Mouse (Mus musculus): ENCODE data around the gene Usp35. TPM values are rescaled to one million over a fixed set of nuclear protein-coding genes. Genes with fewer than 3 reads are reported as not detected.

The Usp35 gene
- polyA plus RNA-seq, 1 experiment from 2014 or later, result 4.4 TPM

- ATAC-seq (replicated peaks), result no peak
- no peaks in the 10 kb centered on the region for H3K4me1 ChIP-seq
- no peak overlapping the region for H3K27ac ChIP-seq (replicated peaks)
- WGBS, result 91% methylated on average over 4 of the region's 4 CpGs
- H3K27me3 ChIP-seq, result no peaks in the 10 kb centered on the region
- no peak overlapping the region for H3K4me2 ChIP-seq (replicated peaks)
- no peak overlapping the region for H3K4me3 ChIP-seq
- no peak overlapping the region for H3K9ac ChIP-seq (replicated peaks)
- H3K9me3 ChIP-seq, result no peaks in the 10 kb centered on the region
- peaks cover 63% of the 10 kb centered on the region for H3K36me3 ChIP-seq
Measured at GRCm38 (mm10) chr7:97309461-97310340, 22.1 kb downstream of the Usp35 start.

- H3K9me3 ChIP-seq, result no peaks in the 10 kb centered on the region
- H3K36me3 ChIP-seq, result peaks cover 76% of the 10 kb centered on the region
- WGBS, result 94% methylated on average over 1 of the region's 1 CpGs
- H3K27ac ChIP-seq (replicated peaks), result no peak overlapping the region
- no peaks in the 10 kb centered on the region for H3K4me1 ChIP-seq
- H3K27me3 ChIP-seq, result no peaks in the 10 kb centered on the region
- H3K4me2 ChIP-seq (replicated peaks), result no peak overlapping the region
- no peak overlapping the region for H3K9ac ChIP-seq (replicated peaks)
- H3K4me3 ChIP-seq, result no peak overlapping the region
- ATAC-seq (replicated peaks), result no peak
Measured at GRCm38 (mm10) chr7:97307546-97307945, 24.3 kb downstream of the Usp35 start.

GRCm38 (mm10) chr7:97306813-97307212, 25.0 kb downstream of the Usp35 start:
- Histone ChIP-seq H3K4me2 (replicated peaks) (no peak overlapping the region), H3K9ac (replicated peaks) (no peak overlapping the region), H3K27me3 (no peaks in the 10 kb centered on the region), H3K36me3 (peaks cover 82% of the 10 kb centered on the region), H3K4me3 (no peak overlapping the region), H3K4me1 (no peaks in the 10 kb centered on the region), H3K27ac (replicated peaks) (no peak overlapping the region), H3K9me3 (no peaks in the 10 kb centered on the region)
- 93% methylated on average over 2 of the region's 2 CpGs for WGBS
- no peak for ATAC-seq (replicated peaks)

GRCm38 (mm10) chr7:97305206-97305605, 26.6 kb downstream of the Usp35 start:
- no peak for ATAC-seq (replicated peaks)
- H3K4me1 ChIP-seq, result no peaks in the 10 kb centered on the region
- 90% methylated on average over 4 of the region's 4 CpGs for WGBS
- peaks cover 73% of the 10 kb centered on the region for H3K36me3 ChIP-seq
- H3K9me3 ChIP-seq, result no peaks in the 10 kb centered on the region
- no peak overlapping the region for H3K27ac ChIP-seq (replicated peaks)
- H3K27me3 ChIP-seq, result no peaks in the 10 kb centered on the region
- H3K4me3 ChIP-seq, result no peak overlapping the region
- H3K4me2 ChIP-seq (replicated peaks), result no peak overlapping the region
- no peak overlapping the region for H3K9ac ChIP-seq (replicated peaks)

GRCm38 (mm10) chr7:97304471-97304870, 27.3 kb downstream of the Usp35 start:
- Histone ChIP-seq H3K27me3 (no peaks in the 10 kb centered on the region), H3K9me3 (no peaks in the 10 kb centered on the region), H3K4me1 (no peaks in the 10 kb centered on the region), H3K9ac (replicated peaks) (no peak overlapping the region), H3K36me3 (peaks cover 70% of the 10 kb centered on the region), H3K4me3 (no peak overlapping the region), H3K4me2 (replicated peaks) (no peak overlapping the region), H3K27ac (replicated peaks) (no peak overlapping the region)
- ATAC-seq (replicated peaks), result no peak

GRCm38 (mm10) chr7:97303614-97304013, 28.2 kb downstream of the Usp35 start:
- ATAC-seq (replicated peaks), result no peak
- WGBS, result 82% methylated on average over 2 of the region's 2 CpGs
- peaks cover 63% of the 10 kb centered on the region for H3K36me3 ChIP-seq

GRCm38 (mm10) chr7:97302876-97303275, 28.9 kb downstream of the Usp35 start:
- WGBS, result 86% methylated on average over 4 of the region's 4 CpGs

More at GRCm38 (mm10) chr7:97303614-97304013, 28.2 kb downstream of the Usp35 start:
- H3K4me3 ChIP-seq, result no peak overlapping the region
- no peak overlapping the region for H3K4me2 ChIP-seq (replicated peaks)
- no peak overlapping the region for H3K27ac ChIP-seq (replicated peaks)
- H3K9ac ChIP-seq (replicated peaks), result no peak overlapping the region
- no peaks in the 10 kb centered on the region for H3K4me1 ChIP-seq
- H3K27me3 ChIP-seq, result no peaks in the 10 kb centered on the region
- no peaks in the 10 kb centered on the region for H3K9me3 ChIP-seq

GRCm38 (mm10) chr7:97302261-97302660, 29.6 kb downstream of the Usp35 start:
- ATAC-seq (replicated peaks), result no peak
- peaks cover 52% of the 10 kb centered on the region for H3K36me3 ChIP-seq
- no peak overlapping the region for H3K9ac ChIP-seq (replicated peaks)
- WGBS, result 89% methylated on average over 4 of the region's 4 CpGs
- H3K27me3 ChIP-seq, result no peaks in the 10 kb centered on the region
- no peaks in the 10 kb centered on the region for H3K4me1 ChIP-seq
- H3K4me2 ChIP-seq (replicated peaks), result no peak overlapping the region
- H3K9me3 ChIP-seq, result no peaks in the 10 kb centered on the region
- H3K4me3 ChIP-seq, result no peak overlapping the region
- no peak overlapping the region for H3K27ac ChIP-seq (replicated peaks)

More at GRCm38 (mm10) chr7:97302876-97303275, 28.9 kb downstream of the Usp35 start:
- Histone ChIP-seq H3K9ac (replicated peaks) (no peak overlapping the region), H3K4me2 (replicated peaks) (no peak overlapping the region), H3K36me3 (peaks cover 56% of the 10 kb centered on the region), H3K27me3 (no peaks in the 10 kb centered on the region), H3K9me3 (no peaks in the 10 kb centered on the region), H3K4me3 (no peak overlapping the region), H3K4me1 (no peaks in the 10 kb centered on the region), H3K27ac (replicated peaks) (no peak overlapping the region)
- ATAC-seq (replicated peaks), result no peak

GRCm38 (mm10) chr7:97301321-97301720, 30.5 kb downstream of the Usp35 start:
- Histone ChIP-seq H3K4me3 (no peak overlapping the region), H3K27me3 (no peaks in the 10 kb centered on the region), H3K36me3 (peaks cover 45% of the 10 kb centered on the region), H3K4me2 (replicated peaks) (no peak overlapping the region), H3K9ac (replicated peaks) (no peak overlapping the region), H3K27ac (replicated peaks) (no peak overlapping the region), H3K9me3 (no peaks in the 10 kb centered on the region), H3K4me1 (no peaks in the 10 kb centered on the region)
- no peak for ATAC-seq (replicated peaks)
- 84% methylated on average over 8 of the region's 8 CpGs for whole genome bisulfite sequencing

GRCm38 (mm10) chr7:97300914-97301313, 30.9 kb downstream of the Usp35 start:
- 93% methylated on average over 2 of the region's 2 CpGs for WGBS
- no peak for ATAC-seq (replicated peaks)
- H3K36me3 ChIP-seq, result peaks cover 43% of the 10 kb centered on the region

GRCm38 (mm10) chr7:97298943-97299342, 32.9 kb downstream of the Usp35 start:
- H3K27me3 ChIP-seq, result no peaks in the 10 kb centered on the region
- H3K9ac ChIP-seq (replicated peaks), result no peak overlapping the region
- H3K9me3 ChIP-seq, result no peaks in the 10 kb centered on the region
- WGBS, result 82% methylated on average over 6 of the region's 6 CpGs
- peaks cover 25% of the 10 kb centered on the region; the same call in 1 of the 2 replicates for H3K36me3 ChIP-seq
- H3K27ac ChIP-seq (replicated peaks), result no peak overlapping the region
- no peaks in the 10 kb centered on the region for H3K4me1 ChIP-seq
- no peak overlapping the region for H3K4me3 ChIP-seq
- H3K4me2 ChIP-seq (replicated peaks), result no peak overlapping the region
- no peak for ATAC-seq (replicated peaks)

More at GRCm38 (mm10) chr7:97300914-97301313, 30.9 kb downstream of the Usp35 start:
- no peaks in the 10 kb centered on the region for H3K27me3 ChIP-seq
- no peaks in the 10 kb centered on the region for H3K4me1 ChIP-seq
- H3K9me3 ChIP-seq, result no peaks in the 10 kb centered on the region
- no peak overlapping the region for H3K9ac ChIP-seq (replicated peaks)
- no peak overlapping the region for H3K4me3 ChIP-seq
- H3K27ac ChIP-seq (replicated peaks), result no peak overlapping the region
- no peak overlapping the region for H3K4me2 ChIP-seq (replicated peaks)

GRCm38 (mm10) chr7:97298279-97298678, 33.5 kb downstream of the Usp35 start:
- no peak for ATAC-seq (replicated peaks)
- Histone ChIP-seq H3K9ac (replicated peaks) (no peak overlapping the region), H3K27me3 (no peaks in the 10 kb centered on the region), H3K36me3 (peaks cover 22% of the 10 kb centered on the region; the same call in 1 of the 2 replicates), H3K4me2 (replicated peaks) (no peak overlapping the region), H3K4me1 (no peaks in the 10 kb centered on the region), H3K27ac (replicated peaks) (no peak overlapping the region), H3K9me3 (no peaks in the 10 kb centered on the region), H3K4me3 (no peak overlapping the region)
- 96% methylated on average over 2 of the region's 2 CpGs for WGBS

Measured in forebrain, embryonic 15.5 days (tissue).